Mouse (Mus musculus): ENCODE data around the gene Wdr26.

Wdr26 gene

DNA sequence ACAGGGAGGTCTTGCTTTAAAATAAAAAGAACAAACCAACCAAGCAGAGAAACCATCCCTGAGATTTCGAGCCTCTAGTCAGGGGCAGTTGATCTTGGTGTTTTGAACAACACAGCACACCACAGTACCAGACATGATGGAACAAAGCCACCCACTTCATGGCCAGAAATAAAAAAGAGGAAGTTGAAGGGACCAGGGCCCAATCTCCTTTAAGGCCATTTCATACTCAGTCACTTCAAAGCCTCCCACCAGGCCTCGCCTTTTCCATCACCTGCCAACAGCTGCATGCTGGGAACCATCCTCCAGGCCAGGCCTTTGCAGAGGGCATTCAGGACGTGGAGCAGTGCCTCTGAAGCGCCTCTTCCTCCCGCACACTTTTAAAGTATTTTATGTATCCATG is 25.5 kb upstream of the Wdr26 start:
- no peak for DNase-seq (ENCODE audit: low spot score in 2 of 2)

DNA sequence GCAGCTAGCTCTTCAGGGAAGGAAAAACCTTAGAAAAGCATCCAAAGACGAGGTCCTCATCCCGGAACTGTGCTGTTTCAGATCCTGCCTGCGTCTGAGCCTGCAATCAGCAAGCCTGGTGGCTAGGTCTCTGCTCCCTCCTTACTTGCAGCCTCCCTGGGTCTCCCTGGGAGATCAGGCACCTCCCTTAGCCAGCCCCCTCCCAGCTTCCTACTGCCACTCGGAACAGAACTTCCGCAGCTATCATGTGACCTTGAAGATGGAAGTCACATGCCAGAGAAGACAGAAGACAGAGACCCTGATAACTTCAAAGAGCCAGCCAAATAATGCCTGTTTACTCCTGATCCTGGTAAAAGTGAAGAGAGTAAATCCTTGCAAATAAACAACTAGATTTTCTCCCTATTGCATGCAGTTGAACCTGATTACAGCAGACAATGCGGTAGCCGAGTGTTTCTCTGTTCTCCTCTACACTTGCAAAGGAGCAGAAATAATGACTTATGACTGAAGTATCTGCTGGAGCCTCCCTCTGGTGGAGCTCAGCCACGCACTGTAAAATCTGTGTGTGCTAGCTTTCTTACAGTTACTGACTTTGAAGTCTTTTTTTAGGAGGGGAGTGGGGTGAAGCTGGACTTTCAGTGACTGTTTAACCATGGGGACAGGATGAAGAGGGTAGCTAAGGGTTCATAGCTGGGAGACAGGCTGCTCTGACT is 22.7 kb upstream of the Wdr26 start:
- peak in 1 of 2 experiments; percentile 51 for DNase-seq (ENCODE audit: low spot score in 2 of 2)

DNA sequence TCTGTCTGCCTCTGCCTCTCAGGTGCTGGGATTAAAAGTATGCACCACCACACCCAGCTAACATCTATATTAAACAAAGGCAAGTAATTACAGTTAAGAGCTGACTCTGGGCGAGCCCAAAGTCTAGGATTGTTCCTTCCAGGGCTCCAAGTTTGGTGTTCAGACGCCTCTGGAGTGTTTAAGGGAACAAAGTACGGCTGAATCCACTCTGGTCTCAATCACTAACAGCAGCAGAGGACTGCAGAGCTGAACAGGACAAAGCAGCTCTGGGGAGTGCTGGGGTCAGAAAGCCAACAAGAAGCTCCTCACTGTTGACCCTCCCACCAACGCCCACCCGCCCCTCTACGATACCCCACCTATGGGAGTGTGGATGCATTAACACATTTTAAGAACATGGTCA is 21.9 kb upstream of the Wdr26 start:
- DNase-seq (ENCODE audit: low spot score in 2 of 2): no peak

DNA sequence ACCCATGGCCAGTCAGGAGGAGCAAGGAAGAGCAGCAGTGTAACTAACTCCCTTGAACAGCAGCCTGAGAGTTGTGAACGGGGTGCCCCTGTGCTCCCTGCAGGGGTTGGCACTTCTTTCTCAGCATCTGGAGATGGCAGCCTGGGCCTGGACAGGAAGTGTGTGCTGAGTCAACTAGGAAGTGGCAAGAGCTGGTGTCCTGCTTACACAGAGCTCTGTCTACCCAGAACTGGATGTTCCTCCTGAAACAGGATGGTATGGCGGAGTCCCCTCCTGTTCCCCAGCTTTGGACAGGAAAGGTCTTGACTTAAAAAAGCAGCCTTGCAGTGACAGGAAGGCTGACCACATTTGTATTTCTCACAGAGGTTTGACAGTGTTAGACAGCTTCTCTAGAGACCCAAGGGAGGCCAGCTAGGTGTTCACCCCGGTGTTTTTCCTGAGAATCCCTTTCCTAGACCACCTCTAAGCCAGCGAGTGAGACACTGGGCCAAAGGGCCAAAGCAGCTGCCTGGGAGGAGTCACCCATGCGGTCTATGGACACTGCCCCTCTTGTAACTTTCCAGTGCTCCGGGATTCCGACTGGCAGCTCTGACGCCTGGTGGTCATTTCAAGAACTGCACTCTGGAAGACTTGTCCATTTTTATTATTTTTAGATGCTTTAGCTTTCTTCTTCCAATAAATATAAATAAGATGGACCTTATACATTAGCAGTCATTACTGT is 20.7 kb upstream of the Wdr26 start:
- peak; percentile 73 to 81 for DNase-seq (ENCODE audit: low spot score in 2 of 2)

DNA sequence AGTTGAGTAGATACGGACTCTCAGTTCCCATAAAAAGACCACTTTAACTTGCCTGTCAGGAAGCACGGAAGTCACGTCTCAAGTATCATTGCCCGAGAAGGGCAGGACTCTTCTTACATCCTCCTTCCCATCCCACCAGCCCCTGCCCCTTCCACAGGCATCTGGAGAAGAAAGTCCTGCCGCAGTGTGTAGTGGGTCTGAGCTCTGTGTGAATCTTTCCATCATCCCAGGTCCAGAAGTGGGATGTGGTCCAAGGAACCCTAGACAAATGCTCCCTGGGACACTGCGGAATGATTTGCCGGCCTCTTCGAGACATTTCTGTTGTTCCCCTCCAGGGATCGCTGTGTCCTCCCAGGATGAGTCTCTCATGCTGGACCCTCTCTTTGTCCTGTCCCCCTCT is 20.0 kb upstream of the Wdr26 start:
- DNase-seq (ENCODE audit: low spot score in 2 of 2): no peak

GRCm38 (mm10) chr1:181231262-181231661 is 19.5 kb upstream of the Wdr26 start:
- DNase-seq (ENCODE audit: low spot score in 2 of 2): no peak

DNA sequence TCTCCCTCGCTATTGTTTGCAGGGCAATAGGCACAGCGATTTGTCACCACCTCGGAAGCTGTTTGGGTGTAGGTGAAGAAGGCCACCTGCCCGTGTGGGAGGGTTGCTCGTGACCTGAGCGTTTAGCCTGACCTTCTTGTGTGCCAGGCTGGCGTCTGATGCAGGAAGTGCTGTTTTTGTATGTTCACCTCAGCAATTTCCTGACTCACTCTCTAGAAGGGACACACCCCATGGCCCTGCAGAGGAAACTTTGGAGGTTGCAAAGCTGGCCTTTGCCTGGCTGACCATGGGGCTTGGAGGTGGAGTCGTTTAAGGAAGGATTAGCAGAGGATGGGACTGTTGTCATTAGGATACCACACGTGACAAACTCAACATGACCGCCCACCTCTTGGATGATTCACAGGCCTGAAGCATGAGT is 18.9 kb upstream of the Wdr26 start:
- peak; percentile 48 to 54 for DNase-seq (ENCODE audit: low spot score in 2 of 2)

DNA sequence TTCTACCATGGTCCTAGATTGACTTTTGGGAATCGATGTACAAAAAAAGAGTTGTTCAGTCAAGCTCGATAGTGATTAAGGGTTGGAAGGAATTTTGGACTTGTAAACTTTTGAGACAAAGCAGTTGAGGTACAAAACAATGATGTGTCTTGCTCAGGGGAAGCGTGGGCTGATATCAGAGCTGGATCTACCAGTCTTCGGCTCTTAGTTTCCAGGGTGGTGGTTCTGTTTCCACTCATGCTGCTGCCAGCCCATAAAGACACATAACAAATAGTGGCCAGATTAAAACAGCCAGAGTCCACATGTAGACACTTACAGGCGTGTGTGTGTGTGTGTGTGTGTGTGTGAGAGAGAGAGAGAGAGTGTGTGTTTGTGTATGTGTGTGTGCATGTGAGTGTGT is 17.2 kb upstream of the Wdr26 start:
- no peak for DNase-seq (ENCODE audit: low spot score in 2 of 2)

GRCm38 (mm10) chr1:181228591-181228990 is 16.8 kb upstream of the Wdr26 start:
- DNase-seq (ENCODE audit: low spot score in 2 of 2): no peak

DNA sequence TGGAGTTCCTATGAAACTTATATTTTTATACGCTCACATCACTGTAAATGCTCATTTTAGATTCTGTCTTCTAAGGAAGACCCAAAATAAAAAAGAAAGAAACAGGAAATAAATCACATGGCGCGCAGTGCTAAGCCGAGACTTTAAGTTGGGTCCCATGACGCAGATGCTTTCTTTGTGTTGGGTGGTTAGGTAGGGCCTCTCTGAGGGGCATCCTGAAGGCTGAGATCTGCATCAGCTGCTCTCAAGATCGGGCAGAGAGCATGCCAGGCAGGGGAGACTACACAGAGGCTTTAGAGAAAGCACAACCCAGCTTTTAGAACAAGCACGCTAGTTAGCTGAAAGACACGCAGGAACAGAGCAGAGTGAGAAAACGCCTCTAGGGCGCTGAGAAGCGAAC is 16.0 kb upstream of the Wdr26 start:
- no peak for DNase-seq (ENCODE audit: low spot score in 2 of 2)

DNA sequence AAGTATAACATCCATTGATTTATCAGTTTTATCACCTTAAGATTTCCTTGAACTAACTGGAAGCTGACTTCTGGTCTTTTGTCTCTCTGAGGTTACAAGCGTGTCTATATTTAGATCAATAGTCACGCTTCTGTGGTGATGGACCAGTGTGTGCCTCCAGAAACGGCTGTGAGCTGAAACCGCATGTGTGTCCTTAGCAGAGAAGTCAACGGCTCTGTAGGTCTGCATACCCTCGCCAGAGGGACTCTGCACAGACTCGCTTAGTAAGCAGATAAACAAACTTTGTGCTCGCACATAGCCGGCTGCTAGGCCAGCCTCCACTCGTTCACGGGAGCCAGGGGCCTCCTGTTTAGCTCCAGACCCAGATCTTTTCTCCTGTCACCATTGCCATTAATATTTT is 15.0 kb upstream of the Wdr26 start:
- no peak for DNase-seq (ENCODE audit: low spot score in 2 of 2)

GRCm38 (mm10) chr1:181225281-181225680 is 13.5 kb upstream of the Wdr26 start:
- no peak for DNase-seq (ENCODE audit: low spot score in 2 of 2)

- no peak for DNase-seq (ENCODE audit: low spot score in 2 of 2)
These were observed 10.2 kb upstream of the Wdr26 start for GRCm38 (mm10) chr1:181222041-181222440.

DNA sequence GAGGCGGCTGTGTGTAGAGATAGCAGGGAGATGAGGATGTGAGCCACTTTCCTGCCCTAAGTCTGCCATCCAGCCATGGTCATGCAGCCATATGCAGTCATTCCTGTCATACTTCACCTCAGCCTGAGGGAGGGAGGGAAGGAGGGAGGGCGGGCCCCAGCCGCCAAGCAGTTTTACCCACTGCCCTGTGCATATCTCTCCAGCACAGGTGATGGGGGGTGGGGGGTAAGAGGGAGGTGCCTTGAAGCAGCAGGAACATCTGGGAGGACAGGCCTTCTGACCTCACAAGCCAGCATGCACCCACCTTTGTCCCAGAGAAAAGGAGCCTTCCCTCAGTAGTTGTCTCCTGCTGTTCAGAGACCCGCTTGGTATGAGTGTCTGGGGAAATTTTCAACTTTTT is 4.5 kb upstream of the Wdr26 start:
- DNase-seq (ENCODE audit: low spot score in 2 of 2): no peak

- DNase-seq (ENCODE audit: low spot score in 2 of 2): no peak
These were observed 2.7 kb upstream of the Wdr26 start for GRCm38 (mm10) chr1:181214296-181215035.

GRCm38 (mm10) chr1:181211403-181211919 is 340 bp downstream of the Wdr26 start:
- DNase-seq (ENCODE audit: low spot score in 2 of 2): peak in 1 of 2 experiments; percentile 32

- peak; percentile 23 to 35 for DNase-seq (ENCODE audit: low spot score in 2 of 2)
These were observed 999 bp downstream of the Wdr26 start for GRCm38 (mm10) chr1:181210601-181211402.

DNA sequence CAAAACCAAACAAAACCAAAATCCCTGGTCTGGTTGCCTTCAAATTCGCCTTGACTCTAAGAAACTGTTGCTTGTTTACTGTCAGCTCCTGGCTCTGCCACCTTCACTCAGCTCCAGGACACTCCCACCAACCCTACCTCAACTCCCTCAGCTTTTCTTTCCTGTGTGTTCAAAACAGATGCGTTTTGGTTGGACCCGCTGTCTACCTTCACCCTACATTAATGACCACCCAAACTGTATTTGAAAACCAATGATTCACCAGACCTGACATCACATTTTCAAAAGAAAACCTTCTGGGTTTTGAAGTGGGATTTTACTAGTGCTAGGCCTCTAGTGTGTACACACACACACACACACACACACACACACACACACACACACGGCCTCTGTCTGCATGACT is 1.7 kb downstream of the Wdr26 start:
- no peak for DNase-seq (ENCODE audit: low spot score in 2 of 2)

DNA sequence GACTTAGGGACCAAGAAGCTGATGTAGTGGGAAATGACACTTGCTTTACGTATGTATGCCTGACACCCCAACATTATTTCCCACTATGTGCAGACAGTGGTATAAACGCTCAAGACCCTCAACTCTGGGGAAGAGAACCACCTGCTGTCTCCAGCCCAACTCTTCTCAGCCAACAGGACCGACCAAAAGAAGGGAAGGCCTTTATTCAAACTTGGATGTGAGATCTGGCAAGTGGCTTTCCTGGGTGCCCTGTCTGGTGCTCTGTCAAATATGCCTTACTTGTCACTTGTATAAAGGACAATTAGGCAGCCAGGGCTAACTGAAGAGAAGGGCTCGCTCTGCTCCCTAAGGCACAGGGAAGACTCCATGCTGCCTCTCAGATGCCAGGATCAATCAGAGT is 12.4 kb downstream of the Wdr26 start:
- no peak for DNase-seq (ENCODE audit: low spot score in 2 of 2)

DNA sequence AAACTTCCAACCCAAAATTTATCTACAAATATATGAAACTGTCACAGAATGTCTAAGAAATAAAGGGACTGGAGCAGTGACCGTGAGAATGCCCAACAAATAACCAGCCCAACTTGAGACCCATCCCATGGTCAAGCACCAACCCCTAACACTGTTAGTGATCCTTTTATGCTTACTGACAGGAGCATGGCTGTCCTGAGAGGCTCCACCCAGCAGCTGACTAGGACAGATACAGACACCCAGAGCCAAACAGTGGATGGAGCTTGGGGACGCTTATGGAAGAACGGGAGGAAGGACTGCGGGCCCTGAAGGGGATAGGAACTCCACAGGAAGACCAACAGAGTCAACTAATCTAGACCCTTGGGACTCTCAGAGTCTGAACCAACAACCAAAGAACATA is 22.9 kb downstream of the Wdr26 start:
- no peak for DNase-seq (ENCODE audit: low spot score in 2 of 2)

DNA sequence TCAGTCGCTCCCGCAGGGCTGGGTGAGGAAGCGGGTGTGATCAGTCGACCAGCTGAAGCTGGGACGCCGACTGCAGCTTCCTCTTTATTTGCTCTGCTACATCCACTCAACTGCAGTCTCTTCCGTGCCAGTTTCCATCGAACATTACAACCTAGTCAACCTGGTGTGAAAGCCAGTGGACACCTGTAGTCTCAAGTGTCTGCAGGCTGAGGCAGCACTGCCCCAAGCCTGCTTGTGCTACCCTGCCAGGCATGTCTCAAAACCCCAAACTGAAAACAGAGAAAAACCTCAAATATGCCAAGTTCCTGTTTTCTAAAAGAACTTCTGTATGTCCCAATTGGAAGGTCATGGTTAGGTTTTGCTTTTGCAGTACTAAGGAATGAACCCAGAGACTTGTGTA is 41.6 kb downstream of the Wdr26 start:
- DNase-seq (ENCODE audit: low spot score in 2 of 2): no peak

- DNase-seq (ENCODE audit: low spot score in 2 of 2): no peak
These were observed 43.4 kb downstream of the Wdr26 start for GRCm38 (mm10) chr1:181168377-181168776.

Measured in urinary bladder, postnatal 36 days (tissue).